Mouse (Mus musculus) CH12.LX (cell line): ENCODE measurements around the gene Gtf3c5. TPM values are rescaled to one million over a fixed set of nuclear protein-coding genes. Genes with fewer than 3 reads are reported as not detected.

ENCODE experiments used
- DNase-seq: peaks from one replicate; pipeline ENCODE4 v3.0.0-alpha.2; 2013; ENCODE audit errors: extremely low read depth
- H3K27ac ChIP-seq: 2 replicates; pipeline ENCODE4 v1.5.1; 2012; ENCODE audit warnings: low read depth, mild to moderate bottlenecking, control low read depth, moderate library complexity; ENCODE audit not compliant: insufficient read depth
- H3K27me3 ChIP-seq: replicated peaks from 2 replicates; pipeline ENCODE3; 2012; ENCODE audit warnings: inconsistent platforms
- H3K36me3 ChIP-seq, 2 experiments: replicated peaks in 1 of 2; 2 replicates each; pipeline versions ENCODE3 to v1.6.1; 2012; ENCODE audit warnings: inconsistent platforms in 1 of 2, low read length in 1 of 2, mild to moderate bottlenecking in 1 of 2, mixed read lengths in 1 of 2, moderate library complexity in 1 of 2; ENCODE audit not compliant: control insufficient read depth in 1 of 2, insufficient read depth in 1 of 2
- H3K4me1 ChIP-seq, 2 experiments: 2 replicates each; pipeline ENCODE4 v1.6.1; 2012; ENCODE audit warnings: inconsistent platforms in 1 of 2, moderate library complexity in 1 of 2; ENCODE audit not compliant: insufficient read depth in 2 of 2, control insufficient read depth in 1 of 2
- H3K4me2 ChIP-seq: 2 replicates; pipeline ENCODE4 v1.6.1; 2012; ENCODE audit warnings: low read depth, mild to moderate bottlenecking, control low read depth; ENCODE audit not compliant: poor library complexity, insufficient read depth, severe bottlenecking
- H3K4me3 ChIP-seq, 3 experiments: fragments of 150-350 bp in 1 of 3; sonication (generic) in 1 of 3; replicated peaks in 1 of 3; 2 replicates each; pipeline versions ENCODE3 to v1.5.1; 2011 to 2012; ENCODE audit warnings: low read depth in 2 of 3, low read length in 2 of 3, mild to moderate bottlenecking in 2 of 3, moderate library complexity in 2 of 3, control low read depth in 1 of 3, improper control_type of control experiment in 1 of 3, inconsistent platforms in 1 of 3, mixed read lengths in 1 of 3; ENCODE audit not compliant: poor library complexity in 1 of 3
- H3K79me2 ChIP-seq: replicated peaks from 2 replicates; pipeline ENCODE4 v1.6.1; 2012; ENCODE audit warnings: mild to moderate bottlenecking, moderate library complexity; ENCODE audit not compliant: control insufficient read depth, poor library complexity, insufficient read depth, severe bottlenecking; ENCODE audit errors: extremely low read depth
- H3K9ac ChIP-seq: 2 replicates; pipeline ENCODE4 v1.6.1; 2012; ENCODE audit warnings: low read depth, mild to moderate bottlenecking, control low read depth, moderate library complexity; ENCODE audit not compliant: insufficient read depth
- H3K9me3 ChIP-seq: replicated peaks from 2 replicates; pipeline ENCODE3; 2012; ENCODE audit warnings: low read length, inconsistent platforms, mixed read lengths
- BHLHE40 ChIP-seq: IDR thresholded peaks from 2 replicates; pipeline ENCODE4 v1.6.1; 2011; ENCODE audit warnings: mild to moderate bottlenecking, low read depth, low read length, improper control_type of control experiment
- CHD1 ChIP-seq: IDR thresholded peaks from 2 replicates; pipeline ENCODE4 v1.6.1; 2012; ENCODE audit warnings: low read depth, low read length, improper control_type of control experiment, inconsistent platforms
- CTCF ChIP-seq, 2 experiments: IDR thresholded peaks in 1 of 2; conservative IDR thresholded peaks in 1 of 2; 2 replicates each; pipeline ENCODE4 v1.5.1; 2011 to 2012; ENCODE audit warnings: low read depth in 2 of 2, low read length in 2 of 2, improper control_type of control experiment in 1 of 2, inconsistent platforms in 1 of 2, mild to moderate bottlenecking in 1 of 2, moderate library complexity in 1 of 2
- E2F4 ChIP-seq: IDR thresholded peaks from 2 replicates; pipeline ENCODE4 v1.6.1; 2011; ENCODE audit warnings: low read depth, low read length, improper control_type of control experiment; ENCODE audit not compliant: insufficient replicate concordance
- ETS1 ChIP-seq: conservative IDR thresholded peaks from 2 replicates; pipeline ENCODE4 v1.6.1; 2012; ENCODE audit warnings: low read depth, mild to moderate bottlenecking, inconsistent platforms, low read length, improper control_type of control experiment, moderate library complexity
- HCFC1 ChIP-seq: IDR thresholded peaks from 2 replicates; pipeline ENCODE4 v1.6.1; 2012; ENCODE audit warnings: low read depth, mild to moderate bottlenecking, inconsistent platforms, low read length, improper control_type of control experiment
- JUND ChIP-seq: conservative IDR thresholded peaks from 2 replicates; pipeline ENCODE4 v1.6.1; 2011; ENCODE audit warnings: low read depth, low read length, improper control_type of control experiment
- KAT2A ChIP-seq: IDR thresholded peaks from 2 replicates; pipeline ENCODE4 v1.6.1; 2012; ENCODE audit warnings: low read length, improper control_type of control experiment, inconsistent platforms; ENCODE audit not compliant: insufficient replicate concordance
- MXI1 ChIP-seq: IDR thresholded peaks from 2 replicates; pipeline ENCODE4 v1.6.1; 2011; ENCODE audit warnings: mild to moderate bottlenecking, low read depth, low read length, improper control_type of control experiment
- NELFE ChIP-seq: IDR thresholded peaks from 2 replicates; pipeline ENCODE4 v1.6.1; 2011; ENCODE audit warnings: low read depth, low read length, improper control_type of control experiment
- NRF1 ChIP-seq: IDR thresholded peaks from 2 replicates; pipeline ENCODE4 v1.6.1; 2014; ENCODE audit warnings: low read depth, mild to moderate bottlenecking, inconsistent platforms, low read length, improper control_type of control experiment, moderate library complexity
- RCOR1 ChIP-seq: conservative IDR thresholded peaks from 2 replicates; pipeline ENCODE4 v1.6.1; 2012; ENCODE audit warnings: low read depth, mild to moderate bottlenecking, inconsistent platforms, low read length, improper control_type of control experiment
- SIN3A ChIP-seq: IDR thresholded peaks from 2 replicates; pipeline ENCODE4 v1.6.1; 2012; ENCODE audit warnings: low read length, improper control_type of control experiment, inconsistent platforms
- TCF12 ChIP-seq: IDR thresholded peaks from 2 replicates; pipeline ENCODE4 v1.6.1; 2014; ENCODE audit warnings: low read depth, mild to moderate bottlenecking, inconsistent platforms, low read length, improper control_type of control experiment
- UBTF ChIP-seq: IDR thresholded peaks from 2 replicates; pipeline ENCODE4 v1.6.1; 2012; ENCODE audit warnings: low read depth, mild to moderate bottlenecking, inconsistent platforms, low read length, improper control_type of control experiment, moderate library complexity
- USF1 ChIP-seq: IDR thresholded peaks from 2 replicates; pipeline ENCODE4 v1.6.1; 2014; ENCODE audit warnings: low read depth, mild to moderate bottlenecking, inconsistent platforms, low read length, improper control_type of control experiment
- USF2 ChIP-seq: conservative IDR thresholded peaks from 2 replicates; pipeline ENCODE4 v1.6.1; 2011; ENCODE audit warnings: low read depth, low read length, improper control_type of control experiment
- ZC3H11A ChIP-seq: IDR thresholded peaks from 2 replicates; pipeline ENCODE4 v1.6.1; 2012; ENCODE audit warnings: low read depth, mild to moderate bottlenecking, inconsistent platforms, low read length, improper control_type of control experiment
- ZKSCAN1 ChIP-seq: IDR thresholded peaks from 2 replicates; pipeline ENCODE4 v1.6.1; 2012; ENCODE audit warnings: low read depth, inconsistent platforms, low read length, improper control_type of control experiment, borderline replicate concordance
- ZMIZ1 ChIP-seq: IDR thresholded peaks from 2 replicates; pipeline ENCODE4 v1.6.1; 2012; ENCODE audit warnings: low read depth, mild to moderate bottlenecking, inconsistent platforms, low read length, improper control_type of control experiment
- dilution Hi-C: fragments of 300-500 bp; cut with MboI; formaldehyde crosslinking; loops from 2 replicates; pipeline ENCODE4 v1.14.3; 2020; ENCODE audit warnings: low sequenced_read_pairs; ENCODE audit not compliant: extremely low pct_unique_long_range_greater_than_20kb, extremely low pct_ligation_motif_present
- in situ Hi-C: fragments of 300-500 bp; cut with MboI; formaldehyde crosslinking; loops from 3 replicates; pipeline ENCODE4 v1.14.3; 2019; ENCODE audit warnings: low sequenced_read_pairs, low pct_ligation_motif_present, low pct_unique_long_range_greater_than_20kb, mixed read lengths
- polyA plus RNA-seq: library from polyadenylated mRNA; unstranded; fragments of >175 nt; gene quantifications from 2 replicates; pipeline ENCODE4 v1.2.1, GENCODE M21; 2012; ENCODE audit warnings: low read depth; ENCODE audit not compliant: insufficient read length
- total RNA-seq, 2 experiments: library from RNA; depleted of rRNA; stranded (reverse); fragments of 300-350 nt in 1 of 2; fragments of >200 nt in 1 of 2; gene quantifications; 2 replicates each; pipeline ENCODE4 v1.2.3; 2012 to 2014

Gtf3c5 gene
- total and polyA plus RNA-seq, 3 experiments, result 8.6 to 27.4 (median 12.5) TPM

- TF ChIP-seq CHD1 (no peak), ZKSCAN1 (no peak), ETS1 (peak; percentile 70)
Measured at GRCm38 (mm10) chr2:28539206-28539605, 44.3 kb downstream of the Gtf3c5 start (continued).

- dilution Hi-C loops, result no loop called here
- no peak overlapping the region for H3K4me3 ChIP-seq
- H3K4me2 ChIP-seq, result no peak overlapping the region
- H3K79me2 ChIP-seq, result no peaks in the 10 kb centered on the region
- H3K9me3 ChIP-seq, result no peaks in the 10 kb centered on the region
- peaks cover 58 to 90% of the 10 kb centered on the region in 2 experiments for H3K4me1 ChIP-seq
- no peak overlapping the region for H3K9ac ChIP-seq
- H3K27ac ChIP-seq, result no peak overlapping the region; the same call in 1 of the 2 replicates
- peaks cover 1% of the 10 kb centered on the region for H3K27me3 ChIP-seq
- TF ChIP-seq USF1 (no peak), NRF1 (no peak), UBTF (no peak), RCOR1 (no peak), JUND (no peak), KAT2A (no peak), ZMIZ1 (no peak), MXI1 (no peak), BHLHE40 (no peak), ZC3H11A (no peak), CTCF (conservative IDR thresholded peaks at IDR 0.05 in 1 of 2, IDR thresholded peaks at IDR 0.05 in 1 of 2; ENCODE audit: low read depth in 2 of 2, low read length in 2 of 2) (no peak), CHD1 (no peak), NELFE (no peak), HCFC1 (no peak), SIN3A (no peak), E2F4 (no peak)
- TF ChIP-seq, all 38 proteins: peak for 0
- peaks cover 16 to 24% of the 10 kb centered on the region in 2 experiments for H3K36me3 ChIP-seq
- no peak for DNase-seq
- in situ Hi-C loops, result no loop called here
Measured at GRCm38 (mm10) chr2:28538817-28539128, 44.8 kb downstream of the Gtf3c5 start.

GRCm38 (mm10) chr2:28537995-28538816 lies 45.3 kb downstream of the Gtf3c5 start:
- Histone ChIP-seq H3K9me3 (no peaks in the 10 kb centered on the region), H3K4me1 (peaks cover 63 to 89% of the 10 kb centered on the region in 2 experiments)
- peak; percentile 85 for TF ChIP-seq TCF12
- no peak for TF ChIP-seq USF2
- TF ChIP-seq, all 38 proteins: peak for 1
- Histone ChIP-seq H3K36me3 (peaks cover 11 to 18% of the 10 kb centered on the region in 2 experiments), H3K79me2 (no peaks in the 10 kb centered on the region), H3K9ac (no peak overlapping the region), H3K4me3 (no peak overlapping the region), H3K27me3 (peaks cover 4% of the 10 kb centered on the region), H3K27ac (0 out of 2 replicates have a peak overlapping the region, but pooled peaks have one; percentile 13), H3K4me2 (no peak overlapping the region)
- in situ Hi-C loops, result no loop called here
- peak; percentile 47 for DNase-seq
- dilution Hi-C loops, result no loop called here
